Mouse (Mus musculus): ENCODE results near the gene B4galt4. TPM values are rescaled to one million over a fixed set of nuclear protein-coding genes. Genes with fewer than 3 reads are reported as not detected.
A peak's percentile ranks its signal among the peaks of the same experiment; 100 is the strongest.
"Not testable (repeated sequence)": the region's sequence is repeated elsewhere in the genome, so short reads cannot be mapped to it uniquely, and the experiment has no call there.

Gene B4galt4
- polyA plus RNA-seq, 1 experiment from 2014 or later = 2.9 TPM

DNA sequence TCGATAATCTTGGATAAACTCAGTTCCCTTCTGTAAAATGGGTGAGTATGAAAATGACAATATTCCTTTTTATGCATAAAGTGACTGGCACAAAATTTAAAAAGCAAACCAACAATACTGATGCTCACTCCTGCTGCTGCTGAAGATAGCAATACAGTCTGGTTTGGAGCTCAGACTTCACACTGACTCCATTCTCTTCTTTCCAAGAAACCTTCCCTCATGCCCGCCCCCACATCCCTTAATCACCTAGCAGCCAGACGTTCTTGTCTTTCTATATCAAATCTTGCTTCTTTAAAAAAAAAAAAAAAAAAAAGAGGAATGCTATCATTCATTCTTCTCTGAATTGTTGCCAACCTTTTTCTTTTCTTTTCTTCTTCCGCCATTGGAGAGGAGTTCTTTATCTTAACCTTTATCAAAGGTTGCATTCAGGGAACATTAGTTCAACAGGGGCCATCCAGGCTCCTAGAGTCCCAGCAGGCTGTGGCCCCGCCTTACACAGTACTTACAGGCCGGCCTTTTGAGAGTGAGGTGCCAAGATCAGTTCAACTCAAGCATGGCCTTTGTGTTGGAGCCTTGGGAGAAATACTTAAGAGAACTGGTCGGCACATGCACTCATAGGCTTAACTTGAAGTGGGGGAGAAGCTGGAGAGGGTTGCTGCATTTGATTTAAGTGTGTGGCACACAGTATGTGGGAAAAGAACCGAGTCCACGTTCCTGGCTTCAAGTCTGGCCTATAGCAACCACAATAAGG, 36.4 kb upstream of the B4galt4 start:
- no peaks in the 10 kb centered on the region for H3K9me3 ChIP-seq (replicated peaks; ENCODE audit: control insufficient read depth, low read length)
- no peak overlapping the region for H3K27ac ChIP-seq (ENCODE audit: low read length)
- no peak overlapping the region for H3K4me2 ChIP-seq (ENCODE audit: low read depth, low read length)
- no peaks in the 10 kb centered on the region for H3K4me1 ChIP-seq (ENCODE audit: control insufficient read depth, low read depth, low read length)
- 46% methylated on average over 9 of the region's 9 CpGs for WGBS (ENCODE audit: insufficient replicate concordance)
- no peaks in the 10 kb centered on the region for H3K36me3 ChIP-seq (ENCODE audit: control insufficient read depth, insufficient read depth)
- H3K9ac ChIP-seq (ENCODE audit: low read depth, low read length) = no peak overlapping the region
- H3K27me3 ChIP-seq (ENCODE audit: control insufficient read depth, insufficient read depth, low read depth, low read length) = peaks cover 18% of the 10 kb centered on the region
- no peak for ATAC-seq (ENCODE audit: low read depth)
- H3K4me3 ChIP-seq (ENCODE audit: low read depth, low read length) = no peak overlapping the region

DNA sequence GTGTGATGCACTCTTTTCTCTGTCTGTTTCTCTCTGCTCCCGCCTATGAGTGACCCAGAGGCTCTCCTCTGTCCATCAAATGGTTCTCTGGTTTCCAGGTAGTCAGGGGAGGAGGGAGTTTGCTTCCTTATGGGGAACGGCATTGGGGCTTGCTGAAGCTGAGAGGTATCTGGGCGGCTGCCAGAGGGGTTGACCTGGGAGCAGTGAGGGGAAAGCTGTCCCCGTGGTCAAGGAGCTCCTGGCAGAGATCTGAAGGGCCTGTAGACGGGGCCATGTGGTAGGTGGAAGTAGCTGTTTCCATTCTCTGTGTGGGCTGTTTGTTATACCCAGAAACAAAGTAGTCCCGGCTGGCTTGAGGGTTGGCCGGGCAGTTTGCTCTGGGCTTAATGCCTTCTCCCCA, 35.3 kb upstream of the B4galt4 start:
- H3K27ac ChIP-seq (ENCODE audit: low read length) = no peak overlapping the region
- no peak overlapping the region for H3K9ac ChIP-seq (ENCODE audit: low read depth, low read length)
- H3K36me3 ChIP-seq (ENCODE audit: control insufficient read depth, insufficient read depth) = no peaks in the 10 kb centered on the region
- no peak overlapping the region for H3K4me2 ChIP-seq (ENCODE audit: low read depth, low read length)
- H3K27me3 ChIP-seq (ENCODE audit: control insufficient read depth, insufficient read depth, low read depth, low read length) = peaks cover 29% of the 10 kb centered on the region
- no peak for ATAC-seq (ENCODE audit: low read depth)
- H3K4me1 ChIP-seq (ENCODE audit: control insufficient read depth, low read depth, low read length) = no peaks in the 10 kb centered on the region
- no peaks in the 10 kb centered on the region for H3K9me3 ChIP-seq (replicated peaks; ENCODE audit: control insufficient read depth, low read length)
- H3K4me3 ChIP-seq (ENCODE audit: low read depth, low read length) = no peak overlapping the region
- WGBS (ENCODE audit: insufficient replicate concordance) = 54% methylated on average over 7 of the region's 7 CpGs

DNA sequence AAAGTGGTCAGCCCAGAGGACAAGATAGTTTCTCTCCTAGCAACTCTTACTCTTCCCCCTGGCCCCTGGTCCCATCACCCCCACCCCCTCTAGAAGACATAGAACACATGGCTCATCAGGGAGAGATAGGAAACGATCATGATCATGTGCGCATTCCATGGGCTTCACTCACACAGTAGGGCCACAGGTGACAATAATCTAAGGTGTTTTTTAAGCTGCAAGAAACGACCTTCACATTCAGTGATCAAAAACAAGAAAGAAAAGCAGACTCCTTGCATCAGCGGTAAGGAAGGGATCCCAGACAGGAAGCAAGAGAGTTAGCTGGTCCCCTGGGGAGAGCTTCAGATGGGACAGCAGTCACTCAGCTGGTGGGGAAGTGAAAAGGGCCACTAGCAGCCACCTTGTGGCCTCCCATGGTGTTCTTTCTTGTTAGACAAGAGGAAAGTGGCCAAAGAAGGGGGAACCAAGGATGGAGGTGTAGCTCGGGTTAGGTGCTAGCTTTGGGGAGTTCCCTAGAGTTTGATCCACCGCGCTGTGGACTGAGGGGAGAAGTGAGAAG, 33.0 kb upstream of the B4galt4 start:
- no peak overlapping the region for H3K9ac ChIP-seq (ENCODE audit: low read depth, low read length)
- no peak overlapping the region for H3K27ac ChIP-seq (ENCODE audit: low read length)
- H3K27me3 ChIP-seq (ENCODE audit: control insufficient read depth, insufficient read depth, low read depth, low read length) = peaks cover 44% of the 10 kb centered on the region
- peaks cover 2% of the 10 kb centered on the region for H3K4me1 ChIP-seq (ENCODE audit: control insufficient read depth, low read depth, low read length)
- no peak overlapping the region for H3K4me2 ChIP-seq (ENCODE audit: low read depth, low read length)
- no peak overlapping the region for H3K4me3 ChIP-seq (ENCODE audit: low read depth, low read length)
- H3K9me3 ChIP-seq (replicated peaks; ENCODE audit: control insufficient read depth, low read length) = no peaks in the 10 kb centered on the region
- H3K36me3 ChIP-seq (ENCODE audit: control insufficient read depth, insufficient read depth) = no peaks in the 10 kb centered on the region
- 52% methylated on average over 7 of the region's 7 CpGs for WGBS (ENCODE audit: insufficient replicate concordance)
- no peak for ATAC-seq (ENCODE audit: low read depth)

DNA sequence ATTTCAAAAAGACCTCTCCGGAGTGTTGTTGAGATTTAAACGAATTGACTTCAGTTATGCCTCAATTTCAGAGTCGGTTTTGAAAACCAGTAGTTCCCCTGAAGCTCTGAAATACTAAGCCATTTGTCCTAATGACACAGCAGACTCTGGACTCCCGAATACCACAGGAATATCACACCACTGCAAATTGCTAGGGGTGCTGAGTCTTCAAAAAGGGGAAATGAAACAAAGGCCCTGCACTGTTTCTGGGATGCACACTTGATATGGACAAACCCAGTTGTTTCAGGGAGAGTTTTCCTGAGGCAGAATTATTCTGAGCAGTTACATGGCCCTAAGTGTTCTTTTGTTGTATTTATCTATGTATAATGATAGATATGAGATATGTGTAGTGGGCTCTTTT, 30.8 kb upstream of the B4galt4 start:
- Histone ChIP-seq H3K4me1 (ENCODE audit: control insufficient read depth, low read depth, low read length) (peaks cover 2% of the 10 kb centered on the region), H3K9me3 (replicated peaks; ENCODE audit: control insufficient read depth, low read length) (no peaks in the 10 kb centered on the region), H3K9ac (ENCODE audit: low read depth, low read length) (no peak overlapping the region), H3K27ac (ENCODE audit: low read length) (no peak overlapping the region), H3K27me3 (ENCODE audit: control insufficient read depth, insufficient read depth, low read depth, low read length) (peaks cover 44% of the 10 kb centered on the region), H3K36me3 (ENCODE audit: control insufficient read depth, insufficient read depth) (no peaks in the 10 kb centered on the region), H3K4me2 (ENCODE audit: low read depth, low read length) (peak overlapping the region; percentile 72; the same call in 1 of the 2 replicates), H3K4me3 (ENCODE audit: low read depth, low read length) (no peak overlapping the region)
- ATAC-seq (ENCODE audit: low read depth) = no peak
- WGBS (ENCODE audit: insufficient replicate concordance) = 24% methylated on average over 4 of the region's 4 CpGs

DNA sequence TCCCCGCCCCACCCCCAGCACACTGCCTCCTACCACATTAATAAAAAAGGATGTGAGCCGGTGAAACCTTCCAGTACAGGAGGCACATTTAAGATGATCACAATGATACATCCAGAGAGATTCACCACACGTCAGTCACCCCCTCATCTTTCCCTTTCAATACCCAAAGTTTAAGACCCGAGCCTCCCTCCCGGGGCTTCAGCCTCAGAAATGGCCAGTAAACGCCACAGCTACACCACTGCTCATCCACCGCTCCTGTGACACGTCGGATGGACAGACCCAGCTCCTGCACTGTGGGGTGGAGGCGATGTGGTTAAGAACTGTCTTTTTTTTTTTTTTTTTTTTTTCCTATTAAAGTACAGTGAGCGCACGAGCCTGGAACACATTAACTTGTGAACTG, 30.0 kb upstream of the B4galt4 start:
- Histone ChIP-seq H3K4me1 (ENCODE audit: control insufficient read depth, low read depth, low read length) (peaks cover 2% of the 10 kb centered on the region), H3K36me3 (ENCODE audit: control insufficient read depth, insufficient read depth) (no peaks in the 10 kb centered on the region), H3K9ac (ENCODE audit: low read depth, low read length) (peak overlapping the region; percentile 39; the same call in 1 of the 2 replicates), H3K9me3 (replicated peaks; ENCODE audit: control insufficient read depth, low read length) (no peaks in the 10 kb centered on the region), H3K4me3 (ENCODE audit: low read depth, low read length) (peak overlapping the region; percentile 68), H3K4me2 (ENCODE audit: low read depth, low read length) (peak overlapping the region; percentile 72), H3K27ac (ENCODE audit: low read length) (no peak overlapping the region), H3K27me3 (ENCODE audit: control insufficient read depth, insufficient read depth, low read depth, low read length) (peaks cover 41% of the 10 kb centered on the region)
- ATAC-seq (ENCODE audit: low read depth) = no peak
- 7% methylated on average over 12 of the region's 12 CpGs for WGBS (ENCODE audit: insufficient replicate concordance)

DNA sequence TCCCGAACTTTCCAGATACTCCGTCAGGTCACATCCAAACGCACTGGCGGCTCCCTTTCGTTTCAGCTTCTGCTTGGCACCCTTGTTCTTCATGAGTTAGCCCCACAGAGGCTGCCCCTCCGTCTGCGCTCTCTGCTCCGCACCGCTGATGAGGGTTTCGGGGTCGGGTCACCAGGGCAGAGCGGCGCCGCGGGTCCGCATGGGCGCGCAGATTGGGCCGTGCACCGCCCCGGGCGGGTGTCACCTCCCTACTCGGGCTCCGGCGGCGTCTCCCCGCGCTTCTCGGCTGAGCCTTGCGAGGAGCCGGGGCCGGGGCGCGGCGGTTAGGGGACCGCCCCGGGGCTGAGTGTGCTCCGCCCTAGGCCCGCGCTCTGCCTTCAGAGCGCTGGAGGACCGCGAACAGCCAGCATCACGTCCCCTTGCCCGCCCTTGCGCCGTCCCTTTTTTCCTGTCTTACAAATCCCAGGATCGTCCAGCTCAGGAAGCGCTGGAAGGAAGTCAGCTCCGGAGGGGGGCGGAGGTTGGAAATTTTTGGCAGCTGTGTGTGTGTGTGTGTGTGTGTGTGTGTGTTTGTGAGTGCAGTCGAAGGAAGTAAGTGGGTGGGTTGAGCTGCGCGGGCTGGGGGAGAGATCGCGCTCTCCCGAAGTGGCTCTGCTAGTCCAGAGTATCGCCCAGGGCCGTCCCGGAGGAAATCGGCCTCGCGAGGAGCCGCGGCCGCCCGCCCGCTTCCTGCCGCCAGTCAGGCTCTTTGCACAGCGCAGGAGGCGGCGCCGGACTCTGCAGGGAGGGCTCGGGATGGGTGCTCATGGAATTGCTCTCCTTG, 29.3 kb upstream of the B4galt4 start, which contains the start of gene Arhgap31:
Arhgap31 (minus strand) TSS at position 694 of the 823 bp plus-strand sequence.
- no peaks in the 10 kb centered on the region for H3K9me3 ChIP-seq (replicated peaks; ENCODE audit: control insufficient read depth, low read length)
- H3K36me3 ChIP-seq (ENCODE audit: control insufficient read depth, insufficient read depth) = no peaks in the 10 kb centered on the region
- H3K9ac ChIP-seq (ENCODE audit: low read depth, low read length) = peak within 1 kb of the TSS; percentile 51
- H3K4me3 ChIP-seq (ENCODE audit: low read depth, low read length) = peak within 1 kb of the TSS; percentile 68
- peak; percentile 89 for ATAC-seq (ENCODE audit: low read depth)
- peaks cover 41% of the 10 kb centered on the region for H3K27me3 ChIP-seq (ENCODE audit: control insufficient read depth, insufficient read depth, low read depth, low read length)
- WGBS (ENCODE audit: insufficient replicate concordance) = under 1% methylated on average over 74 of the region's 74 CpGs
- peaks cover 2% of the 10 kb centered on the region for H3K4me1 ChIP-seq (ENCODE audit: control insufficient read depth, low read depth, low read length)
- H3K27ac ChIP-seq (ENCODE audit: low read length) = peak within 1 kb of the TSS; percentile 74
- H3K4me2 ChIP-seq (ENCODE audit: low read depth, low read length) = peak within 1 kb of the TSS; percentile 72

DNA sequence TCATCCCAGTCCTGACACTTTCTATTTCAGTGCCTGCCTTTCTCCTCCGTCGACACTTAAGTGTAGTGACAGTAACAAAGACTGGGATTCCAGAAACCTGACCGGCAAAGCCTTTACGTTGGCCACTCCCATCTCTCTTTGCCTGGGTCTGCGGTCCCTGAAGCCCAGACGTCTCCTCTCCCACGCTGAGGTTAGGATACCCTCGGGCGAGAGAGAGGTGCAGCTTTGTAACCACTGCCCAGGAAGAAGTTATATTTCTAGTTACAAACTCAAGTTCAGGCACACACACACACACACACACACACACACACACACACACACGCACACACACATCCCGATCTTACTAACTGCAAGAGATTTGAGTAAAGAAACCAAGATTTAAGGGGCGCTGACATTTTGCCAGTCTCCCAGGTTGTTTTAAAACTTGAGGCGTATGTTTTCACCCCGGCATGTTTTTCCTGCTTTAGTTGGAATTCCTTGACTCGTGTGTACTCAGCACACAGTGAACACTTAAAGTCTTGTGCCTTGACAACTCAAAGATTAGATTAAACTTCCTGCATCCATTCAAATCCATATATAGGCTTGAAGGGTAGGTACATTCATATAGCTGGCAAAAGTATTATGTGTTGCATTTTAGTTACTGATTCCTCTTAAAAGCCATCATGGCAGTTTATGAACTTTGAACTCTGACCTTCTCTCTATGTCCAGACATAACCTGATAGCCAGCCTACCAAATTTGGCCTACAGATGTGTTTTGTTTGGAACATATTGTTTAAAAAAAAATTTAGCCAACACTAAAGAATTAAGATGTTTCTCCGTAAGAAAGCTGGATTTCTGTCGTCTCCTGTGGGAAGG, 28.4 kb upstream of the B4galt4 start:
- Histone ChIP-seq H3K27ac (ENCODE audit: low read length) (peak overlapping the region; percentile 74), H3K9ac (ENCODE audit: low read depth, low read length) (peak overlapping the region; percentile 51; the same call in 1 of the 2 replicates), H3K36me3 (ENCODE audit: control insufficient read depth, insufficient read depth) (no peaks in the 10 kb centered on the region), H3K4me2 (ENCODE audit: low read depth, low read length) (peak overlapping the region; percentile 72), H3K9me3 (replicated peaks; ENCODE audit: control insufficient read depth, low read length) (no peaks in the 10 kb centered on the region), H3K4me3 (ENCODE audit: low read depth, low read length) (peak overlapping the region; percentile 68), H3K27me3 (ENCODE audit: control insufficient read depth, insufficient read depth, low read depth, low read length) (peaks cover 41% of the 10 kb centered on the region), H3K4me1 (ENCODE audit: control insufficient read depth, low read depth, low read length) (peaks cover 2% of the 10 kb centered on the region)
- ATAC-seq (ENCODE audit: low read depth) = peak; percentile 12; the same call in 1 of the 2 replicates
- WGBS (ENCODE audit: insufficient replicate concordance) = 14% methylated on average over 17 of the region's 17 CpGs

DNA sequence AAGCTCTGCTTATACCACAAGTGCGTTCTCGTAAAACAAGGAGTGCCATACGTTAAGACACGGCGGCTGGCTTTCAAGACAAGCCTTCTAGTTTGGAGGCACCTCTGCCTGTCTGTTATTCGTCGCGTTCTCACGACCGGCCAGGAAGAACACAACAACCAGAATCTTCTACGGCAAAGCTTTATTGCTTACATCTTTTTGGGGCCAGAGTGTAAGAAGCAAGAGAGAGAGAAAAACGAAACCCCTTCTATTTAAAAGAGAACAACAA, 27.9 kb upstream of the B4galt4 start:
- H3K36me3 ChIP-seq (ENCODE audit: control insufficient read depth, insufficient read depth); H3K4me3 ChIP-seq (ENCODE audit: low read depth, low read length); H3K9ac ChIP-seq (ENCODE audit: low read depth, low read length); ATAC-seq (ENCODE audit: low read depth); H3K27ac ChIP-seq (ENCODE audit: low read length); H3K4me1 ChIP-seq (ENCODE audit: control insufficient read depth, low read depth, low read length); H3K9me3 ChIP-seq (replicated peaks; ENCODE audit: control insufficient read depth, low read length): not testable (repeated sequence)
- Histone ChIP-seq H3K4me2 (ENCODE audit: low read depth, low read length) (peak overlapping the region; percentile 72), H3K27me3 (ENCODE audit: control insufficient read depth, insufficient read depth, low read depth, low read length) (peaks cover 41% of the 10 kb centered on the region)
- 40% methylated on average over 11 of the region's 12 CpGs for WGBS (ENCODE audit: insufficient replicate concordance)
